Mouse (Mus musculus): ENCODE data around the gene Hoxc4. TPM values are rescaled to one million over a fixed set of nuclear protein-coding genes. Genes with fewer than 3 reads are reported as not detected.

Gene Hoxc4
- 1 to 10 TPM; 3.8 to 5.0 TPM for total RNA-seq (2021)
- long read RNA-seq, experiment 1, result 0 reads
- long read RNA-seq, experiment 2, partial matches to known transcripts, result 0 of 2 reads
- long read RNA-seq, experiment 2, other reads (novel, unspliced or antisense), result 1 of 2 reads

- intact Hi-C loops (cut with DNase I; ENCODE audit: low total_unique reads), result loop anchor here (5.0 kb wide), 1 partner anchor 104 kb away; no protein-coding TSS in a partner anchor
- no peak for DNase-seq
Observed at GRCm38 (mm10) chr15:103018636-103019035, at the start of gene Hoxc4. Gene Hoxc4, plus strand, starts transcription at chr15:103018934.

- intact Hi-C loops (cut with DNase I; ENCODE audit: low total_unique reads), result no loop called here
- no peak for DNase-seq
Observed at GRCm38 (mm10) chr15:102969296-102969695, 49.4 kb upstream of the Hoxc4 start.

- intact Hi-C loops (cut with DNase I; ENCODE audit: low total_unique reads), result no loop called here
Observed at GRCm38 (mm10) chr15:102970740-102971139, 48.0 kb upstream of the Hoxc4 start.

DNA sequence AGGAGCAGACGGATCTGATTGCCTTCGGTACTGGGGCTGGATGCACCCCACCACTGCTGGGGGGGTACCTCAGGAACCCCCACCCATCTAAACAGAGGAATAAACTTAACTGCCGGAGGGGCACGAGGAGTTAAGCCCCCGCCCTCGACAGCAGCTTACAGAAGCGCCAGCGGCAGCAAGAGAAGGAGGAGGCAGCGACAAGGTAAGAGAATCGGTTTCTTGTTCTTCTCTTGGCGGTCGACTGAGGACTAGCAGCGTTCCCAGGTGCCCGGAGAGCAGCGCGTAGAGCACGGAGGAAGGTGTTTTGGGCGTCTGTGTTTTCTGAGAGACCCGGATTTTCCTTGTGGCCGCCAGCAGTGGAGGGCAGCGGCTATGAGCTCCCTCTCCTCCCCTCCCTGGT is 46.5 kb upstream of the Hoxc4 start:
- intact Hi-C loops (cut with DNase I; ENCODE audit: low total_unique reads), result no loop called here
- DNase-seq, result no peak

More at GRCm38 (mm10) chr15:102970740-102971139, 48.0 kb upstream of the Hoxc4 start:
- DNase-seq, result no peak

DNA sequence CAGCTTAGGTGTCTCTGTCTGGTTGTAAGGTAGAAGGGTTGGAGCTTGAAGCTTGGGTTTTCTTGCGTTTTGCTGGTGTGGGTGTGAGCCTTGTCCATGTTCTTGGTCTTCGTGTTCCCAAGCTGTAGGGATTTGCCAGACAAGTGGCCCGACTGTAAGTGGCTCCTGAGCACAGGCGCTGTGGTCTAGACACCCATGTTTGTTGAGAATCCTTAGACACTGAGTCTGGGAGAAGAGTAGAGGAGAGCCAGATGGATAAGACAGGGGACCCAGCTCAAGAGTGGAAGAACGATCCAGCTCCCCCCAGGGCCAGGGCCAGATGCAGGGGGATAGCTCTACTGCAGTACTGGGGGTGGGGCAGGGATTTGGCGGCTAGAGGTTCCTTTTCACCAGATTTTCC is 46.0 kb upstream of the Hoxc4 start:
- intact Hi-C loops (cut with DNase I; ENCODE audit: low total_unique reads), result no loop called here
- DNase-seq, result no peak

DNA sequence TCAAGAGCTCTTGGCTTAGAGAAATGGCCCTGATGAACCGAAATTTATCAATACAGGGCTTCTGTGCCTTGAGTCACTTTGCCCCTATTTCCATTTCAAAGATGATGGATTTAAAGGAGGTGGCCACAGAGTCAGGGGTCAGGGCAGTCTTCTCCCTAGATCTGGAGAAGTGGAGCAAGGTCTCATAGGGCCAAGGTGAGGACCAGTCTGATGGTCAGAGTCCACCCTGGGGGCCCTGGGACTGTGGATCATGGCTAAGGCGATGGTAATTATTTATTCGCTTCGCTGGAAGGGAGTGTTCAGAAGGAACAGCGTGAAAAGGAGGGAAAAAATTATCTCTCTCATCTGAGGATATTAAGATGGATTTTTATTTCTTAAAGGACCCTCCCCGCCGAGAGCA is 43.7 kb upstream of the Hoxc4 start:
- no peak for DNase-seq

DNA sequence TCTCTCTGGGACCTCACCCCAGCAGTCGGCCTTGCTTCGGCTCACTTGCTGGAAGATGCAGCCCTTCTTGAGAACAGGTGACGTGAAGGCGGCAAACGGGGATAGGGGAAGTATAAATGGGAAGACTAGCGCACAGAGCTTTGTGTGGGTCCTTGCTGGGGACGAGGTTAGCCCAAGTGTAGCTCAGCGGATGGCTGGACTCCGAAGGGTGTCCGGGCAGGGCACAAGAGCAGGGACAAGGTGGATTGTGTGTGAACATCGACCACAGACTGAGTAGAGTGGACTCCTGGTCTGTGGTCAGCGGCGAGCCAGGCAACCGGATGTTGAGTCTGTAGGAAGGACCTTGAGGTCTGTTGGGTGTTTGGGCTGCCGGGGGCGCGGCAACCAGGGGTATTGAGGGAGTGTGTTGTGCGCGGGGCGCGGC is 43.0 kb upstream of the Hoxc4 start:
- no peak for DNase-seq
- intact Hi-C loops (cut with DNase I; ENCODE audit: low total_unique reads), result no loop called here

More for the DNA sequence above, 43.7 kb upstream of the Hoxc4 start:
- intact Hi-C loops (cut with DNase I; ENCODE audit: low total_unique reads), result no loop called here

DNA sequence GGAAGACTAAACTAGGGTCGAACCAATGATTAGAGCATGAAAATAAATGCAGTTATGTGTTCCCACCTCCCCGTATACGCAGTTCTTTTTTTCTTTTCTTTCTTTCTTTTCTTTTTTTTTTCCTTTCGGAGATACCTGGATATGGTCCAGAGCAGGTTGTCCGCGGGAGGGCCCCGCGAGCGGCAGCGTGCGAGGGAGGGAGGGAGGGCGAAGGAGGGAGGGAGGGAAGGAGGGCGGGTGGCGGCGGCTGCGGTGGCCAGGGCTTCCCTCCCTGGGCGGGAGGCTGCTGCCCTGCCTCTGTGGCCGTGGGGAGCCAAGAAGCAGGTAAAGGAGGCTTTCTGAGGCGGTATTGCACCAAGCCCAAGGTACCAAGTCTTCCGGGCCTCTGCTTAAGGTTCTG is 42.6 kb upstream of the Hoxc4 start, which contains the start of gene Hoxc9:
TSS of gene Hoxc9 (plus strand) at position 269 of the 400 bp plus-strand sequence.
- intact Hi-C loops (cut with DNase I; ENCODE audit: low total_unique reads), result no loop called here
- DNase-seq, result no peak

GRCm38 (mm10) chr15:102976631-102977422 is 41.9 kb upstream of the Hoxc4 start:
- DNase-seq, result no peak

DNA sequence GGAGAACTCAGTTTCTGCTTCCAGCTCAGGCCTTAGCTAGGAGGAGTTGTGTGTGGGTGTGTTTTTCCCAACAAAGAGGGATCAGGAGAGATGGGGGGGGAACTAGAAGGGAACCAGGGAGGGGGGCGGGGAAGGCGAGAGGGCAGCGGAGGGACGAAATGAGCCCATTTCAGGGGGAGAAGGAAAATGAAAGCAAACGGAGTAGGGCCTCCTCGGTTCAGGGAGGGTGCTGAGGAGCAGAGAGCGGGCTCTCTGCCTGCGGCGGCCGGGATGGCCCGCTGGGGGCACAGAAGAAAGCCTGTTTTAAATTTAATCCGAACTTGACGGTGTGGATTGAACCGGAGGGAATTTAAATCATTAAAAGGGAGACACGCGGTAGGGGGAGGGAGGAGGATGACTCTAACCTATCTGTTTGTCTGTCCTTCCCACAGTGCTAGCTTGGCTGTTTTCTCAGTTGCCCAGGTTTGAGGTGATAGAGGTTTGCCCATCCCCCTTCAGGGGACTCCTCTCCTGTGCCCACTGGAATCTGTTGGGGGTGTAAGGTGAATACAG is 41.2 kb upstream of the Hoxc4 start:
- DNase-seq, result no peak
- intact Hi-C loops (cut with DNase I; ENCODE audit: low total_unique reads), result no loop called here

More at GRCm38 (mm10) chr15:102976631-102977422, 41.9 kb upstream of the Hoxc4 start:
- intact Hi-C loops (cut with DNase I; ENCODE audit: low total_unique reads), result no loop called here

- intact Hi-C loops (cut with DNase I; ENCODE audit: low total_unique reads), result no loop called here
- DNase-seq, result no peak
Observed at GRCm38 (mm10) chr15:102978615-102979515, 39.9 kb upstream of the Hoxc4 start.

GRCm38 (mm10) chr15:102979936-102980335 is 38.8 kb upstream of the Hoxc4 start:
- intact Hi-C loops (cut with DNase I; ENCODE audit: low total_unique reads), result no loop called here
- DNase-seq, result no peak

- DNase-seq, result no peak
- intact Hi-C loops (cut with DNase I; ENCODE audit: low total_unique reads), result no loop called here
Observed at GRCm38 (mm10) chr15:102980352-102980751, 38.4 kb upstream of the Hoxc4 start.

- intact Hi-C loops (cut with DNase I; ENCODE audit: low total_unique reads), result no loop called here
- DNase-seq, result no peak
Observed at GRCm38 (mm10) chr15:102980912-102981311, 37.8 kb upstream of the Hoxc4 start.

GRCm38 (mm10) chr15:102981379-102982288 is 37.1 kb upstream of the Hoxc4 start:
- intact Hi-C loops (cut with DNase I; ENCODE audit: low total_unique reads), result no loop called here
- DNase-seq, result peak; percentile 74

DNA sequence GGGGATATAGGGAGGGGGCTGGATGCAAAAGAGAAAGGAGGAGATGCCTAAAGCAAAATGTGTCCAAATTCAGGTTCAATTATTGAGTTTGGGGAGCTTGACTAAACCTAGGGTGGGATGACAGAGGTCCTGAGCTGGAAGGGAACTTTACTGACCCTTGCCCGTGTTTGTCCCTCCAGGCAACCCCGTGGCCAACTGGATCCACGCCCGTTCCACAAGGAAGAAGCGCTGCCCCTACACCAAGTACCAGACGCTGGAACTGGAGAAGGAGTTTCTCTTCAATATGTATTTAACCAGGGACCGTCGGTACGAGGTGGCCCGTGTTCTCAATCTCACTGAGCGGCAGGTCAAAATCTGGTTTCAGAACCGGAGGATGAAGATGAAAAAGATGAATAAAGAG is 35.0 kb upstream of the Hoxc4 start:
- intact Hi-C loops (cut with DNase I; ENCODE audit: low total_unique reads), result no loop called here
- DNase-seq, result no peak

DNA sequence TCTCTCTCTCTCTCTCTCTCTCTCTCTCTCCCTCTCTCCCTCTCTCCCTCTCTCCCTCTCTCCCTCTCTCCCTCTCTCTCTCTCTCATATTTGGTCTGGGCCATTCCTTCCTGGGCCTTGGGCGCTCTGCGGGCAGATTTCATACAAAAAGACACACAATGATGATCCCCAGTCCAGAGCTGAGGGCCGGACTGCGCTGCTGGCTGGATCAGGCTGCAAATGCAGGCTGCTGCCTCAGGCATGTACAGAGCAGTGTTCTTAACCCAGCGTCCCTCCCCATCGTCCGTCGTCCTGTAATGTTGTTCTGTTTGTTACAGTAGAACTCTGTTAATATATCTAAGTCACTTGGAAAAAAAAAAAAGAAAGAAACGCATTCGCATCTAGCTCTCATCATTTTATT is 34.2 kb upstream of the Hoxc4 start:
- DNase-seq, result no peak
- intact Hi-C loops (cut with DNase I; ENCODE audit: low total_unique reads), result no loop called here

- intact Hi-C loops (cut with DNase I; ENCODE audit: low total_unique reads), result loop anchor here (5.0 kb wide), 2 partner anchors 137 to 182 kb away; partner anchors contain the start of gene Smug1
Observed at GRCm38 (mm10) chr15:102984925-102985324, 33.8 kb upstream of the Hoxc4 start.

More at GRCm38 (mm10) chr15:102984925-102985324, 33.8 kb upstream of the Hoxc4 start:
- no peak for DNase-seq
